Mouse (Mus musculus): Measurements from ENCODE around the gene Reg3d. TPM values are rescaled to one million over a fixed set of nuclear protein-coding genes. Genes with fewer than 3 reads are reported as not detected.
"Not testable (repeated sequence)": the region's sequence is repeated elsewhere in the genome, so short reads cannot be mapped to it uniquely, and the experiment has no call there.

The Reg3d gene
- not detected in 2 replicates for polyA plus RNA-seq (2015; fragmentation: Nextera tagmentation; extraction: Ambion mirVana)

GRCm38 (mm10) chr6:78378765-78379164 is at the start of gene Reg3d:
TSS of gene Reg3d (minus strand) at chr6:78378865.
- H3K4me1 ChIP-seq = no peaks in the 10 kb centered on the region
- WGBS = 78% methylated on average over 2 of the region's 2 CpGs
- no peak for ATAC-seq (replicated peaks; ENCODE audit: low FRiP score)
- H3K9me3 ChIP-seq (replicated peaks) = no peaks in the 10 kb centered on the region
- H3K4me3 ChIP-seq (replicated peaks) = no peak within 1 kb of the TSS
- no peaks in the 10 kb centered on the region for H3K36me3 ChIP-seq
- H3K9ac ChIP-seq = no peak within 1 kb of the TSS
- H3K27ac ChIP-seq = no peak within 1 kb of the TSS
- H3K27me3 ChIP-seq = no peaks in the 10 kb centered on the region
- H3K4me2 ChIP-seq = no peak within 1 kb of the TSS

- Histone ChIP-seq H3K36me3 (no peaks in the 10 kb centered on the region), H3K4me1 (no peaks in the 10 kb centered on the region), H3K4me2 (no peak overlapping the region), H3K4me3 (replicated peaks) (no peak overlapping the region), H3K9me3 (replicated peaks) (no peaks in the 10 kb centered on the region), H3K27ac (no peak overlapping the region), H3K27me3 (no peaks in the 10 kb centered on the region), H3K9ac (no peak overlapping the region)
- no peak for ATAC-seq (replicated peaks; ENCODE audit: low FRiP score)
- 90% methylated on average over 3 of the region's 3 CpGs for WGBS
These were observed 46.8 kb upstream of the Reg3d start for GRCm38 (mm10) chr6:78425497-78425896.

GRCm38 (mm10) chr6:78422411-78422810 is 43.7 kb upstream of the Reg3d start, which contains the start of gene Reg1:
TSS of gene Reg1 (plus strand) at chr6:78422711.
- H3K9me3 ChIP-seq (replicated peaks); H3K4me2 ChIP-seq; H3K36me3 ChIP-seq; H3K27ac ChIP-seq; H3K9ac ChIP-seq; H3K4me1 ChIP-seq; H3K4me3 ChIP-seq (replicated peaks); H3K27me3 ChIP-seq; ATAC-seq (replicated peaks; ENCODE audit: low FRiP score): not testable (repeated sequence)

- not testable (repeated sequence) for ATAC-seq (replicated peaks; ENCODE audit: low FRiP score); H3K9me3 ChIP-seq (replicated peaks); H3K36me3 ChIP-seq; H3K27ac ChIP-seq; H3K9ac ChIP-seq; H3K4me1 ChIP-seq; H3K27me3 ChIP-seq; H3K4me3 ChIP-seq (replicated peaks); H3K4me2 ChIP-seq
- WGBS = 98% methylated on average over 4 of the region's 17 CpGs
These were observed 16.7 kb upstream of the Reg3d start, which contains the start of gene Reg2 for GRCm38 (mm10) chr6:78395323-78395722. TSS of gene Reg2 (plus strand) at chr6:78395623.

- no peak overlapping the region for H3K27ac ChIP-seq
- no peak overlapping the region for H3K4me3 ChIP-seq (replicated peaks)
- no peak overlapping the region for H3K4me2 ChIP-seq
- H3K9me3 ChIP-seq (replicated peaks) = no peaks in the 10 kb centered on the region
- H3K4me1 ChIP-seq = no peaks in the 10 kb centered on the region
- 83% methylated on average over 3 of the region's 3 CpGs for WGBS
- no peaks in the 10 kb centered on the region for H3K27me3 ChIP-seq
- H3K9ac ChIP-seq = no peak overlapping the region
- no peak for ATAC-seq (replicated peaks; ENCODE audit: low FRiP score)
- H3K36me3 ChIP-seq = no peaks in the 10 kb centered on the region
These were observed 6.9 kb upstream of the Reg3d start for GRCm38 (mm10) chr6:78385609-78386008.

- no peak for ATAC-seq (replicated peaks; ENCODE audit: low FRiP score)
- H3K9me3 ChIP-seq (replicated peaks) = no peaks in the 10 kb centered on the region
- no peak within 1 kb of the TSS for H3K4me2 ChIP-seq
- H3K9ac ChIP-seq = no peak within 1 kb of the TSS
- H3K27me3 ChIP-seq = no peaks in the 10 kb centered on the region
- no peak within 1 kb of the TSS for H3K4me3 ChIP-seq (replicated peaks)
- H3K27ac ChIP-seq = no peak within 1 kb of the TSS
- no peaks in the 10 kb centered on the region for H3K4me1 ChIP-seq
- H3K36me3 ChIP-seq = no peaks in the 10 kb centered on the region
These were observed 1.7 kb upstream of the Reg3d start, which contains the start of gene Reg3a for GRCm38 (mm10) chr6:78380409-78380808. TSS of gene Reg3a (plus strand) at chr6:78380709.

- Histone ChIP-seq H3K27me3 (no peaks in the 10 kb centered on the region), H3K9ac (no peak within 1 kb of the TSS), H3K27ac (no peak within 1 kb of the TSS), H3K4me2 (no peak within 1 kb of the TSS), H3K4me3 (replicated peaks) (no peak within 1 kb of the TSS), H3K9me3 (replicated peaks) (no peaks in the 10 kb centered on the region), H3K36me3 (no peaks in the 10 kb centered on the region), H3K4me1 (no peaks in the 10 kb centered on the region)
- ATAC-seq (replicated peaks; ENCODE audit: low FRiP score) = no peak
- 94% methylated on average over 2 of the region's 2 CpGs for WGBS
These were observed 8.3 kb downstream of the Reg3d start, which contains the start of gene Reg3b for GRCm38 (mm10) chr6:78370357-78370756. TSS of gene Reg3b (plus strand) at chr6:78370657.

- Histone ChIP-seq H3K9ac (no peak overlapping the region), H3K27me3 (no peaks in the 10 kb centered on the region), H3K4me3 (replicated peaks) (no peak overlapping the region), H3K36me3 (no peaks in the 10 kb centered on the region), H3K27ac (no peak overlapping the region), H3K4me1 (no peaks in the 10 kb centered on the region), H3K9me3 (replicated peaks) (no peaks in the 10 kb centered on the region), H3K4me2 (no peak overlapping the region)
- ATAC-seq (replicated peaks; ENCODE audit: low FRiP score) = no peak
- WGBS = 60% methylated on average over 2 of the region's 2 CpGs
These were observed 16.6 kb downstream of the Reg3d start for GRCm38 (mm10) chr6:78361971-78362563.

GRCm38 (mm10) chr6:78341689-78342088 is 37.0 kb downstream of the Reg3d start:
- no peaks in the 10 kb centered on the region for H3K27me3 ChIP-seq
- H3K4me1 ChIP-seq = no peaks in the 10 kb centered on the region
- H3K36me3 ChIP-seq = no peaks in the 10 kb centered on the region
- H3K4me3 ChIP-seq (replicated peaks) = no peak overlapping the region
- H3K9ac ChIP-seq = no peak overlapping the region
- no peak overlapping the region for H3K4me2 ChIP-seq
- no peaks in the 10 kb centered on the region for H3K9me3 ChIP-seq (replicated peaks)
- H3K27ac ChIP-seq = no peak overlapping the region
- 72% methylated on average over 2 of the region's 2 CpGs for WGBS
- no peak for ATAC-seq (replicated peaks; ENCODE audit: low FRiP score)

- ATAC-seq (replicated peaks; ENCODE audit: low FRiP score) = no peak
- H3K9ac ChIP-seq = no peak overlapping the region
- no peaks in the 10 kb centered on the region for H3K36me3 ChIP-seq
- H3K4me1 ChIP-seq = no peaks in the 10 kb centered on the region
- H3K9me3 ChIP-seq (replicated peaks) = no peaks in the 10 kb centered on the region
- no peaks in the 10 kb centered on the region for H3K27me3 ChIP-seq
- no peak overlapping the region for H3K4me3 ChIP-seq (replicated peaks)
- H3K27ac ChIP-seq = no peak overlapping the region
- H3K4me2 ChIP-seq = no peak overlapping the region
These were observed 38.4 kb downstream of the Reg3d start for GRCm38 (mm10) chr6:78340296-78340695.

GRCm38 (mm10) chr6:78331919-78332569 is 46.6 kb downstream of the Reg3d start:
- WGBS = 36% methylated on average over 7 of the region's 7 CpGs
- H3K9me3 ChIP-seq (replicated peaks) = no peaks in the 10 kb centered on the region
- H3K9ac ChIP-seq = no peak overlapping the region
- H3K36me3 ChIP-seq = no peaks in the 10 kb centered on the region
- no peak overlapping the region for H3K27ac ChIP-seq
- no peak overlapping the region for H3K4me3 ChIP-seq (replicated peaks)
- H3K4me1 ChIP-seq = no peaks in the 10 kb centered on the region
- H3K27me3 ChIP-seq = no peaks in the 10 kb centered on the region
- no peak for ATAC-seq (replicated peaks; ENCODE audit: low FRiP score)
- no peak overlapping the region for H3K4me2 ChIP-seq

- Histone ChIP-seq H3K9me3 (replicated peaks) (no peaks in the 10 kb centered on the region), H3K4me2 (no peak overlapping the region), H3K27ac (no peak overlapping the region), H3K36me3 (no peaks in the 10 kb centered on the region), H3K4me1 (no peaks in the 10 kb centered on the region), H3K9ac (no peak overlapping the region), H3K27me3 (no peaks in the 10 kb centered on the region), H3K4me3 (replicated peaks) (no peak overlapping the region)
- ATAC-seq (replicated peaks; ENCODE audit: low FRiP score) = no peak
- 61% methylated on average over 2 of the region's 2 CpGs for WGBS
These were observed 49.5 kb downstream of the Reg3d start for GRCm38 (mm10) chr6:78329166-78329565.

GRCm38 (mm10) chr6:78327798-78328197 is 50.9 kb downstream of the Reg3d start:
- no peak for ATAC-seq (replicated peaks; ENCODE audit: low FRiP score)
- Histone ChIP-seq H3K9me3 (replicated peaks) (no peaks in the 10 kb centered on the region), H3K4me3 (replicated peaks) (no peak overlapping the region), H3K4me1 (no peaks in the 10 kb centered on the region), H3K4me2 (no peak overlapping the region), H3K27ac (no peak overlapping the region), H3K36me3 (no peaks in the 10 kb centered on the region), H3K27me3 (no peaks in the 10 kb centered on the region), H3K9ac (no peak overlapping the region)
